Mouse (Mus musculus): ENCODE results near the gene Rapsn. TPM values are rescaled to one million over a fixed set of nuclear protein-coding genes. Genes with fewer than 3 reads are reported as not detected.

Rapsn gene
- 0.55 and 0.78 TPM in 2 replicates for polyA plus RNA-seq (2012; rRNA removed)
- 0.62 and 1.1 TPM in 2 replicates for polyA plus RNA-seq (2014; fragmentation: Nextera tagmentation; extraction: Ambion mirVana)

GRCm38 (mm10) chr2:91035385-91035784, at the start of gene Rapsn:
Rapsn (plus strand) TSS chr2:91035620.
- Histone ChIP-seq H3K36me3 (replicated peaks; ENCODE audit: control insufficient read depth, insufficient read depth, low read depth) (no peaks in the 10 kb centered on the region), H3K9ac (replicated peaks) (no peak within 1 kb of the TSS), H3K4me2 (ENCODE audit: low read depth) (no peak within 1 kb of the TSS), H3K27ac (no peak within 1 kb of the TSS), H3K4me1 (replicated peaks; ENCODE audit: control insufficient read depth in 2 of 2, insufficient read depth in 2 of 2, low read length in 1 of 2) (peaks cover 0 to 2% of the 10 kb centered on the region in 2 experiments; a peak in 1 of 4 replicates), H3K9me3 (ENCODE audit: control insufficient read depth, low read length) (no peaks in the 10 kb centered on the region), H3K27me3 (ENCODE audit: control insufficient read depth, insufficient read depth, low read length) (no peaks in the 10 kb centered on the region), H3K4me3 (ENCODE audit: insufficient read depth in 1 of 2, low read depth in 2 of 2, low read length in 2 of 2) (no peak within 1 kb of the TSS)
- 69% methylated on average over 9 of the region's 9 CpGs for WGBS (ENCODE audit: insufficient replicate concordance)
- DNase-seq (ENCODE audit: low read depth in 3 of 3, low spot score in 3 of 3) (no peak), ATAC-seq (ENCODE audit: insufficient read depth) (no peak)
- TF ChIP-seq EP300 (IDR thresholded peaks at IDR 0.05; ENCODE audit: low read depth) (no peak), CTCF (IDR thresholded peaks at IDR 0.05; ENCODE audit: low read depth) (no peak)

GRCm38 (mm10) chr2:90986055-90986454, 49.4 kb upstream of the Rapsn start:
- H3K27me3 ChIP-seq (ENCODE audit: control insufficient read depth, insufficient read depth, low read length) = no peaks in the 10 kb centered on the region
- H3K9ac ChIP-seq (replicated peaks) = no peak overlapping the region
- H3K4me3 ChIP-seq (ENCODE audit: insufficient read depth in 1 of 2, low read depth in 2 of 2, low read length in 2 of 2) = no peak overlapping the region
- no peaks in the 10 kb centered on the region for H3K4me1 ChIP-seq (replicated peaks; ENCODE audit: control insufficient read depth in 2 of 2, insufficient read depth in 2 of 2, low read length in 1 of 2)
- H3K4me2 ChIP-seq (ENCODE audit: low read depth) = no peak overlapping the region
- TF ChIP-seq CTCF (IDR thresholded peaks at IDR 0.05; ENCODE audit: low read depth) = no peak
- TF ChIP-seq EP300 (IDR thresholded peaks at IDR 0.05; ENCODE audit: low read depth) = no peak
- 84% methylated on average over 3 of the region's 3 CpGs for WGBS (ENCODE audit: insufficient replicate concordance)
- no peak overlapping the region for H3K27ac ChIP-seq
- no peaks in the 10 kb centered on the region for H3K9me3 ChIP-seq (ENCODE audit: control insufficient read depth, low read length)
- DNase-seq (ENCODE audit: low read depth in 3 of 3, low spot score in 3 of 3) (no peak), ATAC-seq (ENCODE audit: insufficient read depth) (no peak)
- H3K36me3 ChIP-seq (replicated peaks; ENCODE audit: control insufficient read depth, insufficient read depth, low read depth) = no peaks in the 10 kb centered on the region; the same call in 1 of the 2 replicates

- TF ChIP-seq CTCF (IDR thresholded peaks at IDR 0.05; ENCODE audit: low read depth) (no peak), EP300 (IDR thresholded peaks at IDR 0.05; ENCODE audit: low read depth) (no peak)
- Histone ChIP-seq H3K4me1 (replicated peaks; ENCODE audit: control insufficient read depth in 2 of 2, insufficient read depth in 2 of 2, low read length in 1 of 2) (no peaks in the 10 kb centered on the region), H3K4me3 (ENCODE audit: insufficient read depth in 1 of 2, low read depth in 2 of 2, low read length in 2 of 2) (no peak overlapping the region), H3K36me3 (replicated peaks; ENCODE audit: control insufficient read depth, insufficient read depth, low read depth) (peaks cover 82% of the 10 kb centered on the region), H3K9me3 (ENCODE audit: control insufficient read depth, low read length) (no peaks in the 10 kb centered on the region), H3K27ac (no peak overlapping the region), H3K9ac (replicated peaks) (no peak overlapping the region), H3K4me2 (ENCODE audit: low read depth) (no peak overlapping the region), H3K27me3 (ENCODE audit: control insufficient read depth, insufficient read depth, low read length) (no peaks in the 10 kb centered on the region)
- 93% methylated on average over 8 of the region's 8 CpGs for WGBS (ENCODE audit: insufficient replicate concordance)
- DNase-seq (ENCODE audit: low read depth in 3 of 3, low spot score in 3 of 3) = no peak
- ATAC-seq (ENCODE audit: insufficient read depth) = no peak
Measured at GRCm38 (mm10) chr2:91008536-91008935, 26.9 kb upstream of the Rapsn start.

- H3K9me3 ChIP-seq (ENCODE audit: control insufficient read depth, low read length) = no peaks in the 10 kb centered on the region
- no peak overlapping the region for H3K4me3 ChIP-seq (ENCODE audit: insufficient read depth in 1 of 2, low read depth in 2 of 2, low read length in 2 of 2)
- H3K27ac ChIP-seq = no peak overlapping the region; the same call in 1 of the 2 replicates
- no peak for DNase-seq (ENCODE audit: low read depth in 3 of 3, low spot score in 3 of 3)
- no peak overlapping the region for H3K4me2 ChIP-seq (ENCODE audit: low read depth)
- peaks cover 74% of the 10 kb centered on the region for H3K36me3 ChIP-seq (replicated peaks; ENCODE audit: control insufficient read depth, insufficient read depth, low read depth)
- no peaks in the 10 kb centered on the region for H3K27me3 ChIP-seq (ENCODE audit: control insufficient read depth, insufficient read depth, low read length)
- TF ChIP-seq CTCF (IDR thresholded peaks at IDR 0.05; ENCODE audit: low read depth) = no peak
- no peak for TF ChIP-seq EP300 (IDR thresholded peaks at IDR 0.05; ENCODE audit: low read depth)
- no peak overlapping the region for H3K9ac ChIP-seq (replicated peaks)
- ATAC-seq (ENCODE audit: insufficient read depth) = no peak
- 77% methylated on average over 2 of the region's 2 CpGs for WGBS (ENCODE audit: insufficient replicate concordance)
- H3K4me1 ChIP-seq (replicated peaks; ENCODE audit: control insufficient read depth in 2 of 2, insufficient read depth in 2 of 2, low read length in 1 of 2) = no peaks in the 10 kb centered on the region
Measured at GRCm38 (mm10) chr2:91013881-91014280, 21.5 kb upstream of the Rapsn start.

- H3K4me2 ChIP-seq (ENCODE audit: low read depth) = no peak overlapping the region
- no peak overlapping the region for H3K27ac ChIP-seq
- 81% methylated on average over 4 of the region's 4 CpGs for WGBS (ENCODE audit: insufficient replicate concordance)
- H3K9ac ChIP-seq (replicated peaks) = no peak overlapping the region
- H3K36me3 ChIP-seq (replicated peaks; ENCODE audit: control insufficient read depth, insufficient read depth, low read depth) = peaks cover 64% of the 10 kb centered on the region
- H3K9me3 ChIP-seq (ENCODE audit: control insufficient read depth, low read length) = no peaks in the 10 kb centered on the region
- no peaks in the 10 kb centered on the region for H3K27me3 ChIP-seq (ENCODE audit: control insufficient read depth, insufficient read depth, low read length)
- H3K4me1 ChIP-seq (replicated peaks; ENCODE audit: control insufficient read depth in 2 of 2, insufficient read depth in 2 of 2, low read length in 1 of 2) = no peaks in the 10 kb centered on the region
- no peak for ATAC-seq (ENCODE audit: insufficient read depth)
- no peak for DNase-seq (ENCODE audit: low read depth in 3 of 3, low spot score in 3 of 3)
- TF ChIP-seq EP300 (IDR thresholded peaks at IDR 0.05; ENCODE audit: low read depth) (no peak), CTCF (IDR thresholded peaks at IDR 0.05; ENCODE audit: low read depth) (no peak)
- no peak overlapping the region for H3K4me3 ChIP-seq (ENCODE audit: insufficient read depth in 1 of 2, low read depth in 2 of 2, low read length in 2 of 2)
Measured at GRCm38 (mm10) chr2:91015386-91015785, 20.0 kb upstream of the Rapsn start.
